Mouse (Mus musculus) stomach, embryonic 15.5 days (tissue): ENCODE results near the gene Retreg1. TPM values are rescaled to one million over a fixed set of nuclear protein-coding genes. Genes with fewer than 3 reads are reported as not detected.
"Not testable (repeated sequence)": the region's sequence is repeated elsewhere in the genome, so short reads cannot be mapped to it uniquely, and the experiment has no call there.

Experiments
- ATAC-seq: fragments of 200-750 bp; cut with Nextera tagmentation; 2 replicates; pipeline ENCODE4 v1.8.0; 2017; ENCODE audit warnings: low read depth, moderate number of reproducible peaks, moderate TSS enrichment; ENCODE audit not compliant: insufficient read depth, low FRiP score
- H3K27ac ChIP-seq: fragments of 300-500 bp; sonication (generic); 2 replicates; pipeline ENCODE4 v1.5.1; 2015; ENCODE audit warnings: mild to moderate bottlenecking, inconsistent platforms
- H3K27me3 ChIP-seq: fragments of 300-500 bp; sonication (generic); replicated peaks from 2 replicates; pipeline ENCODE4 v1.6.1; 2015; ENCODE audit warnings: inconsistent platforms
- H3K36me3 ChIP-seq: fragments of 300-500 bp; sonication (generic); 2 replicates; pipeline ENCODE4 v1.6.1; 2015; ENCODE audit warnings: inconsistent platforms
- H3K4me1 ChIP-seq: fragments of 300-500 bp; sonication (generic); 2 replicates; pipeline ENCODE4 v1.6.1; 2015; ENCODE audit warnings: inconsistent platforms
- H3K4me2 ChIP-seq: fragments of 300-500 bp; sonication (generic); 2 replicates; pipeline ENCODE4 v1.6.1; 2015; ENCODE audit warnings: mild to moderate bottlenecking, inconsistent platforms
- H3K4me3 ChIP-seq: fragments of 300-500 bp; sonication (generic); replicated peaks from 2 replicates; pipeline ENCODE4 v1.5.1; 2015; ENCODE audit warnings: inconsistent platforms
- H3K9ac ChIP-seq: fragments of 300-500 bp; sonication (generic); 2 replicates; pipeline ENCODE4 v1.6.1; 2015; ENCODE audit warnings: inconsistent platforms
- H3K9me3 ChIP-seq: fragments of 300-500 bp; sonication (generic); 2 replicates; pipeline ENCODE4 v1.6.1; 2016; ENCODE audit warnings: inconsistent platforms
- WGBS: fragments of 180-500 bp; shearing (Covaris S2); methylation state at CpG from one replicate; pipeline ENCODE4 v1.1.7; 2015; 5-methylcytosine and 5-hydroxymethylcytosine counted together
- microRNA-seq: library from miRNA; unstranded; fragments of <30 nt; microRNA quantifications from one replicate; pipeline ENCODE4, GENCODE M21; 2016
- polyA plus RNA-seq: library from polyadenylated mRNA; unstranded; fragments of >200 nt; fragmentation: Nextera tagmentation; extraction: Ambion mirVana; gene quantifications from 2 replicates; pipeline ENCODE4 v1.2.1, GENCODE M21; 2015

Retreg1 gene
- polyA plus RNA-seq, 1 experiment from 2014 or later = 13.7 TPM

DNA sequence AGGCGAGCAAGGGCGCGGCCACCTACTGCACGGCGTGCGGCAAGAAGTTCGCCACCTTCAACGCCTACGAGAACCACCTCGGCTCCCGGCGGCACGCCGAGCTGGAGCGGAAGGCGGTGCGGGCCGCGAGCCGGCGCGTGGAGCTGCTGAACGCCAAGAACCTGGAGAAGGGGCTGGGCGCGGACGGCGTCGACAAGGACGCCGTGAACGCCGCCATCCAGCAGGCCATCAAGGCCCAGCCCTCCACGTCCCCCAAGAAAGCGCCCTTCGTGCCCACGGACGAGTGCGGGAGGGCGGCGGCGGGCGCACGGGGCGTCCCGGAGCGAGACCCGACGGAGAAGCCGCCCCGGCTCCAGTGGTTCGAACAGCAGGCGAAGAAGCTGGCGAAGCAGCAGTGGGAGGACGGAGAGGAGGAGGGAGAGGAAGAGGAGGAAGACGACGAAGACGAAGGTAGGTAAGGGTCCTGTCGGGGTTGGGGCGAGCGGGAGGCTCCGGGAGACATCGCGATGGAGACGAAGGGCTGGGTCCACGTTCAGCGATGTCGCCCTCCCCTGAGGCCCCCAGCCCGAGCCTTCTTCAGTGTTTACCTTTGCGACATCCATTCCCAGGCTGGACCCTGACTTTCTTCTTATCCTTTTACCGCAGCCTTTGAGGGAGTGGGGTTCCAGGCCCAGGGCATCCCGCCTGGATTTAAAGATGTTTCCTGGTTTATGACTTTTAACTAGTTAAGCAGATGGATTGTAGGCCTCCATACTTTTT is 141.9 kb downstream of the Retreg1 start:
- WGBS = under 1% methylated on average over 71 of the region's 71 CpGs
- Histone ChIP-seq H3K27ac (peak overlapping the region; percentile 96), H3K9me3 (no peaks in the 10 kb centered on the region), H3K4me2 (peak overlapping the region; percentile 82), H3K27me3 (no peaks in the 10 kb centered on the region), H3K4me1 (peaks cover 13% of the 10 kb centered on the region; the same call in 1 of the 2 replicates), H3K4me3 (peak overlapping the region; percentile 97), H3K9ac (peak overlapping the region; percentile 62), H3K36me3 (peaks cover 15% of the 10 kb centered on the region; the same call in 1 of the 2 replicates)
- ATAC-seq = no peak

- Histone ChIP-seq H3K4me1 (peaks cover 3% of the 10 kb centered on the region; the same call in 1 of the 2 replicates), H3K27ac (no peak overlapping the region), H3K36me3 (peaks cover 44% of the 10 kb centered on the region), H3K4me2 (no peak overlapping the region), H3K4me3 (no peak overlapping the region), H3K9me3 (no peaks in the 10 kb centered on the region), H3K9ac (no peak overlapping the region), H3K27me3 (no peaks in the 10 kb centered on the region)
- 56% methylated on average over 8 of the region's 8 CpGs for WGBS
- ATAC-seq = no peak
Observed at GRCm38 (mm10) chr15:25992992-25993727, 150.2 kb downstream of the Retreg1 start.

DNA sequence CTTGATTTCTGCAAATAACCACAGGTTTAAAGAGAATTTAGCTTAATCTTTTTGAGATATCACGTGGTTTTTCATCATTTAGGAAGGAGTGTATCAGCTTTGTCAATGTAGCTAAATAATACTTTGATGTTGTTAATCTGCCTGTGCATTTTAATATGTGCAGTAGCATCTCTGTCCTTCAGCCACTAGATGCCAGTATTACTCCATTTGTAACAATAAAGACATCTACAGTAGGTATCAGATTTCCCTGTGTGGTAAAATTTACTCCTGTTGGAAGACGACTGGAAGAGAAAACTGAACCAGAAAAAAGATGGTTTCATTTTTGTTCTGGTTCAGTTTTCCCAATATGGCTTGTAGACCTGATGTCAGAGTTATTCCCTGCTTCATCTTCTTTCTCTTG is 152.5 kb downstream of the Retreg1 start:
- Histone ChIP-seq H3K9me3 (no peaks in the 10 kb centered on the region), H3K36me3 (peaks cover 40% of the 10 kb centered on the region), H3K4me1 (no peaks in the 10 kb centered on the region), H3K4me2 (no peak overlapping the region), H3K27me3 (no peaks in the 10 kb centered on the region), H3K9ac (no peak overlapping the region), H3K4me3 (no peak overlapping the region), H3K27ac (no peak overlapping the region)
- 35% methylated on average over 2 of the region's 2 CpGs for WGBS
- ATAC-seq = no peak

DNA sequence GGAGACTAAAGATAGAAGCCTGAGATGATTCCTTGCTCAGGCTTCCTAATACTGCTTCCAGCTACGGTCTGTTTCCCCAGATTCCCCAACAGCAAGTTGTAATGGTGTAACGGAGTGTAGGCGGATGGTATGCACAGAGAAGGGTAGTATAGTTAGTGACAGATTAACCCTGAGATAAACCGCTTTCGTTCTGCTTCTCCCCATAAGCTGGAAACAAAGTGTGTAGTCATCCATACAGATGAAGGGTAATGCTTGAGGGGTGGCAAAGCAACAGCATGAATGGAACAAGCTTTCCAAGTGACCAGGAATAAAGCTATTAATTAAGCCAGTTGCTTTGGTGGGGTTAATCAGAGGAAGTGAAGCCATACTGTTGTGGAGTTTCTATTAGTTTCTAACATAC is 156.6 kb downstream of the Retreg1 start:
- peaks cover 21% of the 10 kb centered on the region for H3K36me3 ChIP-seq
- not testable (repeated sequence) for H3K9ac ChIP-seq, H3K27me3 ChIP-seq, H3K27ac ChIP-seq, H3K4me3 ChIP-seq, H3K9me3 ChIP-seq, H3K4me1 ChIP-seq, ATAC-seq, H3K4me2 ChIP-seq
- 70% methylated on average over 5 of the region's 5 CpGs for WGBS

DNA sequence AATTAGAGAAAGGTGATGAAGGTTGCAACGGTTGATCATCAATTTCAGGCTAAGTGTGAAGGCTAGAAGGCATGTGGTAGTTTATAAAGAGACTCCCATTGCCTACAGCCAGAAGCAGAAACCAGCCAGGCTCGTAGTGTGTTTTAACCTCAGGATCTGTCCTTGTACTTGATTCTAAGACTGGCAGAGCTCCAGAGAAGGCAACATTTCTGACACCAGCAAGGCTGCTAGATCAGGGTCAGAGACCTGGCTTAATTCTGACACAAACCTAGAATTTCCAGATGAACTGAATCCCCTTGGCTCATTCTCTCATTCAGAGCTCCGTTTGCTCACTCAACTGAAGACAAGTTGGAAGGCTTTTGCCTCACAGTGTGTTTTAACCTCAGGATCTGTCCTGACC is 165.6 kb downstream of the Retreg1 start:
- no peak for ATAC-seq
- H3K4me1 ChIP-seq = no peaks in the 10 kb centered on the region
- no peaks in the 10 kb centered on the region for H3K36me3 ChIP-seq
- H3K27me3 ChIP-seq = no peaks in the 10 kb centered on the region
- 62% methylated on average over 3 of the region's 3 CpGs for WGBS
- no peaks in the 10 kb centered on the region for H3K9me3 ChIP-seq
- no peak overlapping the region for H3K9ac ChIP-seq
- H3K27ac ChIP-seq = no peak overlapping the region
- no peak overlapping the region for H3K4me3 ChIP-seq
- H3K4me2 ChIP-seq = no peak overlapping the region

- whole genome bisulfite sequencing = 63% methylated on average over 4 of the region's 4 CpGs
Observed at GRCm38 (mm10) chr15:26012891-26013290, 169.9 kb downstream of the Retreg1 start.

DNA sequence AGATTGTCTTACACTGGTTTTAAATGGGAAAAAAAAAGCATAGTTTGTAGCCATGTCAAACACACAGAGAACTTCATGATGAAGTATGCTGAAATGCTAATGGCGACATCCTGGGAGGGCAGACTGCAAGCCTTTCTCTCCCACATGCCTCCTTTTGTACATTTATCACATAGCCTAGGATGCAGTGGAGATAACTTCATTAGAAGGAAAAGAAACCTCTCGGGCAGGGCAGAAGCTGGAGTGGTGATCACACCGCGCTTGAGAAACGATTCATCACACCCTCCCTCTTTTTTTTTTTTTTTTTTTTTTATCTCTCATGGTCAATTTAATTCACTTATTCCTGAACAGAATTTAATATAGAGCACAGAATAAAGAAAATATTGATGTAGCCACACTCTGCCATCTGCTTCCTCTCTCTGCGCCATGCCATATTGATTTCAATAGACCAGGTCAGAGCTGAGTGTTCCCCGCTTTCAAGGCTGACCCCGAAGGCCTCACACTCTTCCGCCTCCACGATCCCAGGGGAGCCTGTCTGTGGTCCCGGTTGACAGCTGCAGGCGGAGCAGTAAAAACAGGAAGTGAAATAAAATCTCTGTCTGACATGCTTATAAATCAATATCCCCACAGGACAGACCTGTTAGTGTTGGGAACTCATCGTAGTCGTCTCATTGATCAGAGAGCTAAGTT is 173.1 kb downstream of the Retreg1 start:
- Histone ChIP-seq H3K4me1 (no peaks in the 10 kb centered on the region), H3K27me3 (no peaks in the 10 kb centered on the region), H3K36me3 (no peaks in the 10 kb centered on the region), H3K4me3 (no peak overlapping the region), H3K4me2 (no peak overlapping the region), H3K9ac (no peak overlapping the region), H3K27ac (no peak overlapping the region), H3K9me3 (no peaks in the 10 kb centered on the region)
- no peak for ATAC-seq
- 25% methylated on average over 14 of the region's 14 CpGs for WGBS

More at GRCm38 (mm10) chr15:26012891-26013290, 169.9 kb downstream of the Retreg1 start:
- H3K36me3 ChIP-seq = no peaks in the 10 kb centered on the region
- H3K27ac ChIP-seq = no peak overlapping the region
- H3K4me3 ChIP-seq = no peak overlapping the region
- H3K27me3 ChIP-seq = no peaks in the 10 kb centered on the region
- no peaks in the 10 kb centered on the region for H3K4me1 ChIP-seq
- ATAC-seq = no peak
- H3K9ac ChIP-seq = no peak overlapping the region
- no peak overlapping the region for H3K4me2 ChIP-seq
- no peaks in the 10 kb centered on the region for H3K9me3 ChIP-seq

- H3K27ac ChIP-seq = no peak overlapping the region
- no peak overlapping the region for H3K4me3 ChIP-seq
- no peak overlapping the region for H3K9ac ChIP-seq
- ATAC-seq = no peak
- no peaks in the 10 kb centered on the region for H3K9me3 ChIP-seq
- WGBS = 84% methylated on average over 8 of the region's 8 CpGs
- H3K4me2 ChIP-seq = no peak overlapping the region
- H3K27me3 ChIP-seq = no peaks in the 10 kb centered on the region
- H3K4me1 ChIP-seq = no peaks in the 10 kb centered on the region
- no peaks in the 10 kb centered on the region for H3K36me3 ChIP-seq
Observed at GRCm38 (mm10) chr15:26021721-26022120, 178.7 kb downstream of the Retreg1 start.

GRCm38 (mm10) chr15:26022636-26023035 is 179.7 kb downstream of the Retreg1 start:
- H3K4me2 ChIP-seq = no peak overlapping the region
- no peaks in the 10 kb centered on the region for H3K36me3 ChIP-seq
- no peak for ATAC-seq
- no peak overlapping the region for H3K9ac ChIP-seq
- H3K4me3 ChIP-seq = no peak overlapping the region
- 87% methylated on average over 5 of the region's 5 CpGs for WGBS
- H3K27me3 ChIP-seq = no peaks in the 10 kb centered on the region
- no peak overlapping the region for H3K27ac ChIP-seq
- H3K4me1 ChIP-seq = no peaks in the 10 kb centered on the region
- no peaks in the 10 kb centered on the region for H3K9me3 ChIP-seq

Small RNA genes lying within 50 kb of the gene (microRNA-seq; reads per million reads assigned to microRNA genes)
- not detected for gene Mir7212

Other genes starting within 250 kb of the Retreg1 start
- 32.4 and 36.8 TPM in 2 replicates for gene Myo10, start 220.7 kb upstream of the Retreg1 start, polyA plus RNA-seq
- gene Zfp622, start 141.2 kb downstream of the Retreg1 start, polyA plus RNA-seq = 31.6 and 36.0 TPM in 2 replicates